Mouse (Mus musculus) embryonic fibroblast, embryonic 13.5 days (primary cell): ENCODE data around the gene Hps6.

Experiments used
- CTCF ChIP-seq: IDR thresholded peaks from 2 replicates; pipeline ENCODE4 v1.5.1; 2011; ENCODE audit warnings: mild to moderate bottlenecking, control low read depth, low read length, moderate library complexity, borderline replicate concordance; ENCODE audit not compliant: insufficient read depth
- POLR2A ChIP-seq: IDR thresholded peaks from 2 replicates; pipeline ENCODE4 v1.6.1; 2011; ENCODE audit warnings: low read depth, mild to moderate bottlenecking, control low read depth, low read length, moderate library complexity

GRCm38 (mm10) chr19:46014572-46015178 lies 11.4 kb downstream of the Hps6 start:
- TF ChIP-seq CTCF (peak; percentile 85), POLR2A (no peak)
